Mouse (Mus musculus): ENCODE data around the gene Pgap1. TPM values are rescaled to one million over a fixed set of nuclear protein-coding genes. Genes with fewer than 3 reads are reported as not detected.
A peak's percentile ranks its signal among the peaks of the same experiment; 100 is the strongest.

Gene Pgap1
- total and polyA plus RNA-seq, 2 experiments from 2014 or later, result 26.1 to 91.4 TPM

DNA sequence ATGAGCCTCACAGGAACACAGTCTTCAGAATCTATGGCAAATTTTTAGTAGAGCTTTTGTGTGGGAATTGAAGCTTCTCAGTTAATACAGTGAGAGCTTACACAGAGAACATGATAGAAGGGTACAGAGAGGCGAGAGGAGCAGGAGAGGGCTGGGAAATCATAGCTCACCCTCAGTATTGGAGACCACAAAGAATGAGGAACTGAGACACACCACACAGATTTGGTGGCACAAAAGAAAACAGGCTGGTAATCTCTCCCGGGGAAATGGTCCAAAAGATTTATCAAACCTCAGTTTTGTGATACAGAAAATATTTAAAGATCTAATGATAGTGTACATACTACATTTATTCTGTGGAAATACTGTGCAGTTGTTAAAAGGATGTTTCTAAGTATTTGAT lies 11.6 kb upstream of the Pgap1 start:
- H3K4me1 ChIP-seq (ENCODE audit: insufficient read depth, low read length), result no peaks in the 10 kb centered on the region
- no peak for ATAC-seq (ENCODE audit: low FRiP score)
- H3K27ac ChIP-seq (ENCODE audit: low read depth, low read length), result no peak overlapping the region
- 73% methylated on average over 2 of the region's 2 CpGs for WGBS
- no peaks in the 10 kb centered on the region for H3K9me3 ChIP-seq (ENCODE audit: low read length)
- no peak overlapping the region for H3K4me2 ChIP-seq (ENCODE audit: low read depth, low read length, poor library complexity, severe bottlenecking)
- DNase-seq (ENCODE audit: low spot score), result no peak
- H3K9ac ChIP-seq (replicated peaks; ENCODE audit: low read length, poor library complexity, severe bottlenecking), result no peak overlapping the region
- H3K27me3 ChIP-seq (ENCODE audit: insufficient read depth, low read length), result no peaks in the 10 kb centered on the region
- no peak overlapping the region for H3K4me3 ChIP-seq (ENCODE audit: low read depth, low read length)
- H3K36me3 ChIP-seq (ENCODE audit: insufficient read depth, low read length), result no peaks in the 10 kb centered on the region
- TF ChIP-seq CTCF (IDR thresholded peaks at IDR 0.05), result no peak

DNA sequence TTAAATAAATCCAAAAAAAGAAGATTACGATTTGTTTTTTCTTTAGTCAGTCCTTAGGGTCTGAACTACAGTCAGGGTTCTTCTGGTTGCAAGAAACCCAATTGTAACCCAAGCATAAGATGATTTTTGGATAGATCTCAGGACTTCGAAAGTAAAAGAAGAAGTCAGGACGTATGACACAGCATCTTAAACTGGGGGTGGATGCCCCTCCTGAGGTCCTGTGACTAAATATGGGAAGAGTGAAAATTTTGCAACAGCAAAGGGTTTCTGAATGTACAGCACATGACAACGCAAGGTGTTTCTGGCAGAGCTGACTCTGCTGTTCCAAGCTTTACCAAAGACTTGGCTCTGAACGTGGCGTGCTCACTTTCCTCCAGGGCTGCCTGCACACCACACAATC lies 6.4 kb upstream of the Pgap1 start:
- Histone ChIP-seq H3K4me1 (ENCODE audit: insufficient read depth, low read length) (no peaks in the 10 kb centered on the region), H3K27ac (ENCODE audit: low read depth, low read length) (no peak overlapping the region), H3K4me2 (ENCODE audit: low read depth, low read length, poor library complexity, severe bottlenecking) (no peak overlapping the region), H3K4me3 (ENCODE audit: low read depth, low read length) (no peak overlapping the region), H3K9me3 (ENCODE audit: low read length) (no peaks in the 10 kb centered on the region), H3K36me3 (ENCODE audit: insufficient read depth, low read length) (no peaks in the 10 kb centered on the region), H3K27me3 (ENCODE audit: insufficient read depth, low read length) (no peaks in the 10 kb centered on the region), H3K9ac (replicated peaks; ENCODE audit: low read length, poor library complexity, severe bottlenecking) (no peak overlapping the region)
- WGBS, result 88% methylated on average over 6 of the region's 6 CpGs
- DNase-seq (ENCODE audit: low spot score) (no peak), ATAC-seq (ENCODE audit: low FRiP score) (no peak)
- TF ChIP-seq CTCF (IDR thresholded peaks at IDR 0.05), result no peak

- peak overlapping the region; percentile 73 for H3K4me2 ChIP-seq (ENCODE audit: low read depth, low read length, poor library complexity, severe bottlenecking)
- H3K9me3 ChIP-seq (ENCODE audit: low read length), result no peaks in the 10 kb centered on the region
- no peaks in the 10 kb centered on the region for H3K36me3 ChIP-seq (ENCODE audit: insufficient read depth, low read length)
- peak overlapping the region; percentile 86 for H3K27ac ChIP-seq (ENCODE audit: low read depth, low read length)
- H3K27me3 ChIP-seq (ENCODE audit: insufficient read depth, low read length), result no peaks in the 10 kb centered on the region
- no peaks in the 10 kb centered on the region; the same call in 1 of the 2 replicates for H3K4me1 ChIP-seq (ENCODE audit: insufficient read depth, low read length)
- peak overlapping the region; percentile 88 for H3K4me3 ChIP-seq (ENCODE audit: low read depth, low read length)
- WGBS, result 1% methylated on average over 18 of the region's 18 CpGs
- ATAC-seq (ENCODE audit: low FRiP score) (no peak; the same call in 1 of the 2 replicates), DNase-seq (ENCODE audit: low spot score) (peak; percentile 36)
- H3K9ac ChIP-seq (replicated peaks; ENCODE audit: low read length, poor library complexity, severe bottlenecking), result peak overlapping the region; percentile 77
- TF ChIP-seq CTCF (IDR thresholded peaks at IDR 0.05), result no peak
Observed at GRCm38 (mm10) chr1:54556586-54557221, 780 bp downstream of the Pgap1 start.

DNA sequence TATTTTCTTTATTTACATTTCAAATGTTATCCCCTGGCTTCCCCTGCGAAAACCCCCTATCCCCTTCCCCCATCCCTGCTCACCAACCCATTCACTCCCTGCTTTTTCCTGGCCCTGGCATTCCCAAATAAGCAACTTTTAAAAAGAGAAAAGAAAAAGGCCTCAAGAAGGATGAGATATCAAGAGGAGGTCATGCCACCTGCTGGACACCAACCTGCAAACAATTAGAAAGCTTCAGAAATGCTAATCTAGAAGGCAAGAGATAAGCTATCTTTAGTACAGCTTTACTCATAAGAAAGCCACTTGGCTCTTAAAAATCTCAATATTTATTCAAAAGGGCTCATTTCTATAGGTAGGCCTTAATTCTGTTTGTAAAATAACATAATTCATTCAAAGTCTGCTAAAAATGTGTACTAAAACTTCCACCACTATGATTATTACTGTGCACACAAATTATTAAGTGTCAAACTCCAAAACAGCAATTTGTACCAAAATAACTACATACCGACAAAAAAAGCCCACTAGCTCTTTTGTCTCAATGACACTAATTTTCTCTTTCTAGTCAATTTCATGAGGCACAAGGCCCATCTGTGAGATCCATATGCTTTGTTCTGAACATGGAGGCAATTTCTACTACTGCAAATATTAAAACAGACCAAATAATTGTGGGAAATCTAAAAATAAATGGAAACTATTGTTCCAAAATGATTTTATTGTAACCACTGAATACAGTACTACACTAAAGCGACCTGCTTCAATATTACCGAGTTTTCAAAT lies 1.9 kb downstream of the Pgap1 start:
- Histone ChIP-seq H3K4me3 (ENCODE audit: low read depth, low read length) (peak overlapping the region; percentile 88), H3K9ac (replicated peaks; ENCODE audit: low read length, poor library complexity, severe bottlenecking) (0 out of 2 replicates have a peak overlapping the region, but pooled peaks have one; percentile 19), H3K27me3 (ENCODE audit: insufficient read depth, low read length) (no peaks in the 10 kb centered on the region), H3K36me3 (ENCODE audit: insufficient read depth, low read length) (no peaks in the 10 kb centered on the region), H3K4me1 (ENCODE audit: insufficient read depth, low read length) (no peaks in the 10 kb centered on the region; the same call in 1 of the 2 replicates), H3K4me2 (ENCODE audit: low read depth, low read length, poor library complexity, severe bottlenecking) (peak overlapping the region; percentile 53), H3K9me3 (ENCODE audit: low read length) (no peaks in the 10 kb centered on the region), H3K27ac (ENCODE audit: low read depth, low read length) (no peak overlapping the region)
- WGBS, result 31% methylated on average over 4 of the region's 4 CpGs
- peak; percentile 52 for TF ChIP-seq CTCF (IDR thresholded peaks at IDR 0.05)
- DNase-seq (ENCODE audit: low spot score) (peak; percentile 19), ATAC-seq (ENCODE audit: low FRiP score) (no peak)

DNA sequence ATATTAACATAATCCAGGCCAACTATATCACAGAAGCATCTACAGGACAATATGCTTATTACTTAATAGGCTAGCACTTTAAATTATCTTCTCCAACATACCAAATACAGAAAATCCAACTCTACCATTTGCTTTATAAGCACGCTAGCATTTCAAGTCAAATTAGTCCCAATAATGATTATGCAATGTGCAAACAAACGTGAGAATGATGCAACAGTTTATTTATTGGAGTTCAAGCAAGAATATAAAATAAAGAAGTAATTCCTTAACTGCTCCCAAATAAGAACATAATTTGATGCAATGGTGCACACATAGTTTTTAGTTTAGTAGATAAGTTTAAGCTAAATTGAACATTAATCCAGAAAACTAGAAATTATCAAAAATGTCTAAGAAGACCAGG lies 4.9 kb downstream of the Pgap1 start:
- no peaks in the 10 kb centered on the region for H3K9me3 ChIP-seq (ENCODE audit: low read length)
- H3K4me1 ChIP-seq (ENCODE audit: insufficient read depth, low read length), result no peaks in the 10 kb centered on the region; the same call in 1 of the 2 replicates
- no peak overlapping the region for H3K4me2 ChIP-seq (ENCODE audit: low read depth, low read length, poor library complexity, severe bottlenecking)
- no peak overlapping the region for H3K4me3 ChIP-seq (ENCODE audit: low read depth, low read length)
- 96% methylated on average over 2 of the region's 2 CpGs for WGBS
- no peak for ATAC-seq (ENCODE audit: low FRiP score)
- H3K9ac ChIP-seq (replicated peaks; ENCODE audit: low read length, poor library complexity, severe bottlenecking), result no peak overlapping the region
- no peak overlapping the region for H3K27ac ChIP-seq (ENCODE audit: low read depth, low read length)
- no peaks in the 10 kb centered on the region for H3K27me3 ChIP-seq (ENCODE audit: insufficient read depth, low read length)
- peaks cover 9% of the 10 kb centered on the region; the same call in 1 of the 2 replicates for H3K36me3 ChIP-seq (ENCODE audit: insufficient read depth, low read length)
- DNase-seq (ENCODE audit: low spot score), result no peak
- no peak for TF ChIP-seq CTCF (IDR thresholded peaks at IDR 0.05)

- peaks cover 28% of the 10 kb centered on the region for H3K36me3 ChIP-seq (ENCODE audit: insufficient read depth, low read length)
- no peaks in the 10 kb centered on the region for H3K9me3 ChIP-seq (ENCODE audit: low read length)
- no peaks in the 10 kb centered on the region for H3K27me3 ChIP-seq (ENCODE audit: insufficient read depth, low read length)
- WGBS, result 90% methylated on average over 9 of the region's 9 CpGs
- no peak overlapping the region for H3K9ac ChIP-seq (replicated peaks; ENCODE audit: low read length, poor library complexity, severe bottlenecking)
- H3K4me1 ChIP-seq (ENCODE audit: insufficient read depth, low read length), result no peaks in the 10 kb centered on the region
- no peak overlapping the region for H3K4me3 ChIP-seq (ENCODE audit: low read depth, low read length)
- DNase-seq (ENCODE audit: low spot score) (no peak), ATAC-seq (ENCODE audit: low FRiP score) (no peak)
- H3K27ac ChIP-seq (ENCODE audit: low read depth, low read length), result no peak overlapping the region
- no peak overlapping the region for H3K4me2 ChIP-seq (ENCODE audit: low read depth, low read length, poor library complexity, severe bottlenecking)
- no peak for TF ChIP-seq CTCF (IDR thresholded peaks at IDR 0.05)
Observed at GRCm38 (mm10) chr1:54545200-54545599, 12.3 kb downstream of the Pgap1 start.

Data from midbrain, postnatal 0 days (tissue).